Mouse (Mus musculus) kidney, embryonic 16.5 days (tissue): ENCODE measurements around the gene Irak3. TPM values are rescaled to one million over a fixed set of nuclear protein-coding genes. Genes with fewer than 3 reads are reported as not detected.
A peak's percentile ranks its signal among the peaks of the same experiment; 100 is the strongest.
"Not testable (repeated sequence)": the region's sequence is repeated elsewhere in the genome, so short reads cannot be mapped to it uniquely, and the experiment has no call there.

Source experiments
- ATAC-seq: fragments of 200-750 bp; cut with Nextera tagmentation; 2 replicates; pipeline ENCODE4 v1.8.0; 2017; ENCODE audit warnings: moderate TSS enrichment; ENCODE audit not compliant: low FRiP score, low TSS enrichment
- H3K27ac ChIP-seq: fragments of 300-500 bp; sonication (generic); 2 replicates; pipeline ENCODE4 v1.5.1; 2014; ENCODE audit warnings: low read length
- H3K27me3 ChIP-seq: fragments of 300-500 bp; sonication (generic); 2 replicates; pipeline ENCODE4 v1.6.1; 2014; ENCODE audit warnings: low read length, control low read depth, mixed read lengths; ENCODE audit not compliant: insufficient read depth
- H3K36me3 ChIP-seq: fragments of 300-500 bp; sonication (generic); 2 replicates; pipeline ENCODE4 v1.6.1; 2014; ENCODE audit warnings: low read length, control low read depth, mixed read lengths; ENCODE audit not compliant: insufficient read depth
- H3K4me1 ChIP-seq: fragments of 300-500 bp; sonication (generic); 2 replicates; pipeline ENCODE4 v1.6.1; 2014; ENCODE audit warnings: low read length, control low read depth, mixed read lengths; ENCODE audit not compliant: insufficient read depth
- H3K4me2 ChIP-seq: fragments of 300-500 bp; sonication (generic); replicated peaks from 2 replicates; pipeline ENCODE4 v1.6.1; 2014; ENCODE audit warnings: low read depth, low read length
- H3K4me3 ChIP-seq: fragments of 300-500 bp; sonication (generic); 2 replicates; pipeline ENCODE4 v1.5.1; 2014; ENCODE audit warnings: mild to moderate bottlenecking, low read length
- H3K9ac ChIP-seq: fragments of 300-500 bp; sonication (generic); replicated peaks from 2 replicates; pipeline ENCODE4 v1.6.1; 2014; ENCODE audit warnings: low read length
- H3K9me3 ChIP-seq: fragments of 300-500 bp; sonication (generic); 2 replicates; pipeline ENCODE4 v1.6.1; 2016; ENCODE audit warnings: low read length, control low read depth
- WGBS: fragments of 180-500 bp; shearing (Covaris S2); extraction: QIAGEN DNeasy Blood & Tissue Kit; methylation state at CpG from one replicate; pipeline ENCODE4 v1.1.7; 2014; 5-methylcytosine and 5-hydroxymethylcytosine counted together
- polyA plus RNA-seq: library from polyadenylated mRNA; unstranded; fragments of >200 nt; fragmentation: Nextera tagmentation; extraction: Ambion mirVana; gene quantifications from 2 replicates; pipeline ENCODE4 v1.2.1, GENCODE M21; 2015

Irak3 gene
- polyA plus RNA-seq, 1 experiment from 2014 or later, result 1.3 TPM

GRCm38 (mm10) chr10:120113980-120114379 is 88.0 kb downstream of the Irak3 start:
- ATAC-seq, result no peak
- Histone ChIP-seq H3K9ac (no peak overlapping the region), H3K27ac (no peak overlapping the region), H3K9me3 (no peaks in the 10 kb centered on the region), H3K4me2 (no peak overlapping the region), H3K27me3 (no peaks in the 10 kb centered on the region), H3K4me1 (peaks cover 4% of the 10 kb centered on the region; the same call in 1 of the 2 replicates), H3K4me3 (no peak overlapping the region), H3K36me3 (no peaks in the 10 kb centered on the region)
- WGBS, result 78% methylated on average over 6 of the region's 6 CpGs

- H3K9me3 ChIP-seq, ATAC-seq, H3K27me3 ChIP-seq, H3K4me1 ChIP-seq, H3K27ac ChIP-seq, H3K36me3 ChIP-seq: not testable (repeated sequence)
- Histone ChIP-seq H3K9ac (peak overlapping the region; percentile 36; the same call in 1 of the 2 replicates), H3K4me2 (peak overlapping the region; percentile 73), H3K4me3 (peak overlapping the region; percentile 76)
- 66% methylated on average over 9 of the region's 9 CpGs for WGBS
These were observed 88.4 kb downstream of the Irak3 start for GRCm38 (mm10) chr10:120113482-120113881.

GRCm38 (mm10) chr10:120112507-120113396 is 89.2 kb downstream of the Irak3 start, which contains the start of gene Helb:
Gene Helb (minus strand): TSS chr10:120112987.
- Histone ChIP-seq H3K4me1 (peaks cover 4% of the 10 kb centered on the region; the same call in 1 of the 2 replicates), H3K27me3 (no peaks in the 10 kb centered on the region), H3K4me3 (peak within 1 kb of the TSS; percentile 76), H3K27ac (peak within 1 kb of the TSS; percentile 80), H3K9ac (peak within 1 kb of the TSS; percentile 74), H3K4me2 (peak within 1 kb of the TSS; percentile 73), H3K36me3 (peaks cover 3% of the 10 kb centered on the region; the same call in 1 of the 2 replicates), H3K9me3 (no peaks in the 10 kb centered on the region)
- under 1% methylated on average over 55 of the region's 55 CpGs for WGBS
- ATAC-seq, result peak; percentile 100

GRCm38 (mm10) chr10:120111691-120112319 is 90.1 kb downstream of the Irak3 start:
- peaks cover 3% of the 10 kb centered on the region; the same call in 1 of the 2 replicates for H3K36me3 ChIP-seq
- peak overlapping the region; percentile 76 for H3K4me3 ChIP-seq
- H3K4me2 ChIP-seq, result peak overlapping the region; percentile 73
- H3K9me3 ChIP-seq, result no peaks in the 10 kb centered on the region
- ATAC-seq, result no peak
- H3K4me1 ChIP-seq, result peaks cover 4% of the 10 kb centered on the region; the same call in 1 of the 2 replicates
- 0 out of 2 replicates have a peak overlapping the region, but pooled peaks have one; percentile 74 for H3K9ac ChIP-seq
- H3K27me3 ChIP-seq, result no peaks in the 10 kb centered on the region
- H3K27ac ChIP-seq, result no peak overlapping the region
- WGBS, result 72% methylated on average over 3 of the region's 3 CpGs

GRCm38 (mm10) chr10:120100806-120101205 is 101.1 kb downstream of the Irak3 start:
- Histone ChIP-seq H3K27me3 (no peaks in the 10 kb centered on the region), H3K4me2 (no peak overlapping the region), H3K9ac (no peak overlapping the region), H3K4me1 (no peaks in the 10 kb centered on the region), H3K4me3 (no peak overlapping the region), H3K9me3 (no peaks in the 10 kb centered on the region), H3K27ac (no peak overlapping the region), H3K36me3 (peaks cover 37% of the 10 kb centered on the region)
- no peak for ATAC-seq
- WGBS, result 95% methylated on average over 1 of the region's 1 CpGs

- no peak for ATAC-seq
- Histone ChIP-seq H3K9me3 (no peaks in the 10 kb centered on the region), H3K4me3 (no peak overlapping the region), H3K27ac (no peak overlapping the region), H3K9ac (no peak overlapping the region), H3K4me2 (no peak overlapping the region), H3K36me3 (peaks cover 33% of the 10 kb centered on the region), H3K4me1 (no peaks in the 10 kb centered on the region), H3K27me3 (no peaks in the 10 kb centered on the region)
- 74% methylated on average over 5 of the region's 5 CpGs for WGBS
These were observed 104.4 kb downstream of the Irak3 start for GRCm38 (mm10) chr10:120097564-120097963.

- whole genome bisulfite sequencing, result 96% methylated on average over 5 of the region's 5 CpGs
- Histone ChIP-seq H3K4me2 (no peak overlapping the region), H3K27me3 (no peaks in the 10 kb centered on the region), H3K4me3 (no peak overlapping the region), H3K9me3 (no peaks in the 10 kb centered on the region), H3K4me1 (no peaks in the 10 kb centered on the region), H3K9ac (no peak overlapping the region), H3K36me3 (peaks cover 31% of the 10 kb centered on the region), H3K27ac (no peak overlapping the region)
- no peak for ATAC-seq
These were observed 106.2 kb downstream of the Irak3 start for GRCm38 (mm10) chr10:120095716-120096115.

GRCm38 (mm10) chr10:120095136-120095535 is 106.8 kb downstream of the Irak3 start:
- no peak overlapping the region for H3K4me3 ChIP-seq
- H3K27me3 ChIP-seq, result no peaks in the 10 kb centered on the region
- no peak overlapping the region for H3K27ac ChIP-seq
- no peak for ATAC-seq
- no peaks in the 10 kb centered on the region for H3K9me3 ChIP-seq
- peaks cover 31% of the 10 kb centered on the region for H3K36me3 ChIP-seq
- H3K4me2 ChIP-seq, result no peak overlapping the region
- no peak overlapping the region for H3K9ac ChIP-seq
- 84% methylated on average over 9 of the region's 9 CpGs for WGBS
- no peaks in the 10 kb centered on the region for H3K4me1 ChIP-seq

DNA sequence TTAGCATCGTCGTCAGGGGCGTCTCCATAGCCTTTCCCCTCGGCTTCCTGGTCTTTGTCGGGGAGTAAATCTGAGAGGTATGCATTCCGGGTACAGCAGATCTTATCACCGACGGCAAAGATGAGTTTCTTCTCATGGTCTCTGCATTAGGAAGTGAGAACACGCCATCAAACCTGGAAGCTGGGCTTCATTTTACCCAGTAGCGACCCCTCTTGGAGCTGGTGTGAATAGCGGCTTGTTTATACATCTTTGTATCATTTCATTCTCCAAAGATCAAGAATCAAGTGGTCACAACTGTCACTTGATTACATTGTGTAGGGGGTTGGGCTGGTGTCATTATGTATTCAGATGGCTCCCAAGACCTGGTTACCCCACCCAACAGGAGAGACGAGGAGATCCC is 109.4 kb downstream of the Irak3 start:
- Histone ChIP-seq H3K36me3 (peaks cover 44% of the 10 kb centered on the region), H3K27ac (no peak overlapping the region), H3K27me3 (no peaks in the 10 kb centered on the region), H3K4me2 (no peak overlapping the region), H3K9ac (no peak overlapping the region), H3K4me3 (no peak overlapping the region), H3K4me1 (no peaks in the 10 kb centered on the region), H3K9me3 (no peaks in the 10 kb centered on the region)
- WGBS, result 85% methylated on average over 12 of the region's 12 CpGs
- ATAC-seq, result no peak
